Comparison of ENCODE assay signal across 19 mouse cellular contexts in the genomic region with DNA sequence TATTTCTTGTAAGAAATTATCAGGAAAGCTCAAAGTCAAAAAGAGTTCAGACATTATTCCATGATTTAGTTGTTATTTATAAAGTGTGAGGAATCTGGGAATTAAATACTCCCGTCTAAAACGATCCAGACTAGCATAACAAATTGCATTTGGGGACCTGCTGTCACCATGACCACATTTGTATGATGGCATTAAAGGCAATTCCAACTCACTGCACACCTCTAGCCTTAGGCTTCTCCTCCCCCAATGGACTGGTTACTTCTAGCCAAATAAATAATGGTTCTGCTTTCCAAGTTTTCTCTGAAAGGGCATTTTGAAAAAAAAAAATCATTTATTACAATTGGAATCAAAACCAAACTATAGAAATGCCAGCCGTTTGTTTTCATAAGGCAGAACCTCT.
"Had no signal": no experiment of that assay in that cellular context is flagged by ENCODE, and none has a peak within 500 bp of the region (broad histone marks: within the 10 kb centered on the region; RNA-seq: fewer than 3 reads in every experiment).

No protein-coding gene starts in this region.

- H3K4me1 ChIP-seq: liver, embryonic 13.5 days; liver, embryonic 15.5 days; lung, embryonic 15.5 days; megakaryocyte, embryonic 14.5 days; neural tube, embryonic 12.5 days; stomach, embryonic 15.5 days had no signal

- H3K9me3 ChIP-seq: liver, embryonic 13.5 days; lung, embryonic 15.5 days; midbrain, embryonic 13.5 days; neural tube, embryonic 12.5 days; stomach, embryonic 15.5 days had no signal

- H3K36me3 ChIP-seq: liver, embryonic 13.5 days; liver, embryonic 15.5 days; lung, embryonic 15.5 days; midbrain, embryonic 13.5 days; neural tube, embryonic 12.5 days; stomach, embryonic 15.5 days had no signal

- H3K9ac ChIP-seq: liver, embryonic 13.5 days; liver, embryonic 15.5 days; liver, postnatal 0 days; lung, embryonic 15.5 days; midbrain, embryonic 13.5 days; neural tube, embryonic 12.5 days; stomach, embryonic 15.5 days had no signal

- H3K27me3 ChIP-seq: liver, embryonic 13.5 days; liver, embryonic 15.5 days; lung, embryonic 15.5 days; megakaryocyte, embryonic 14.5 days; midbrain, embryonic 13.5 days; neural tube, embryonic 12.5 days; stomach, embryonic 15.5 days had no signal

- DNase-seq: liver, embryonic 13.5 days; liver, postnatal 0 days; lung, adult 2 months; lung, postnatal 14 days; lung, postnatal 36 days; right cerebral cortex, postnatal 14 days; thymus, adult 2 months; thymus, postnatal 25 days; thymus, postnatal 4 days had no signal

- H3K4me2 ChIP-seq: liver, embryonic 13.5 days; liver, embryonic 15.5 days; lung, embryonic 15.5 days; midbrain, embryonic 13.5 days; neural tube, embryonic 12.5 days; stomach, embryonic 15.5 days had no signal

- ATAC-seq: liver, postnatal 0 days; lung, postnatal 0 days; midbrain, embryonic 13.5 days; midbrain, embryonic 16.5 days had no signal

- H3K4me3 ChIP-seq: liver, embryonic 13.5 days; liver, embryonic 15.5 days; lung, embryonic 15.5 days; megakaryocyte, embryonic 14.5 days; midbrain, embryonic 13.5 days; neural tube, embryonic 12.5 days; stomach, embryonic 15.5 days had no signal

- H3K27ac ChIP-seq: liver, embryonic 13.5 days; liver, embryonic 15.5 days; lung, embryonic 15.5 days; macrophage; midbrain, embryonic 13.5 days; neural tube, embryonic 12.5 days; stomach, embryonic 15.5 days; stomach, postnatal 0 days had no signal
